Mouse (Mus musculus) cerebellum, postnatal 14 days (tissue): ENCODE results near the gene Bag6.

Experiments
- DNase-seq, 2 experiments: peaks; one replicate each; pipeline ENCODE4 v3.0.0; 2021; ENCODE audit warnings: mixed read lengths in 2 of 2

Gene Bag6

DNA sequence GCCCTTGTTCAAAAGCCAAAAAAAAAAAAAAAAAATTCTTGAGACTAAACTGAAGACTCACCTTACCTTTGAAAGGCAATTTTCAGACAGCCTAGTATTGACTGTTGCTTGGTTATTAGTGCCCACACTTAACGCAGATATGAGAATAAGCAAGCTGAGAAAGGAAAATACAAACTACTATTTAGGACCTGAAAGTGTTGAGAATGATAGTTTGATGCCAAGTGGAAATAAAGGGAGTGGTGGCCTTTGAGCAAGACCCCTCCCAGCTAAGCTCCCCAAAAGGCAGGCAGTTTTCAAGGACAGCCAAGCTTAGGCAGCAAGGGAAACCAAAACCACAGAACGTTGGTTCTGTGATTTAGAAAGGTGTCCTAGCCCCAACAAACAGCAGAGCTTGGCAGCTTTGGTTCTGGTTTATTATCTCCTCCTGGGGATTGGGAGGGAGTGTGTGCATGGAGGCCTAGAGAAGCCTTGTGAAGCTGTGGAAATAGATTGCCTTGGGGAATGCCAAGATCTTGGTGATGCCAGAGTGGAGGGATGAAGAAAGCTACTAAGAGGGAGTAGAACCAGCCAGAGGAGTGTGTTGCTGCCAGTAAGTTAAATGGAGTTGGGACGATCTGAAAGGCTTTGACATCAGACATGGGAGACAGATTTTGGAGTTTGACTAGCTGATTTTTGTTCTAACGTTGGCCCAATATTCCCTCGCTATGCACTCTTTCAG, 13.1 kb downstream of the Bag6 start:
- no peak for DNase-seq

DNA sequence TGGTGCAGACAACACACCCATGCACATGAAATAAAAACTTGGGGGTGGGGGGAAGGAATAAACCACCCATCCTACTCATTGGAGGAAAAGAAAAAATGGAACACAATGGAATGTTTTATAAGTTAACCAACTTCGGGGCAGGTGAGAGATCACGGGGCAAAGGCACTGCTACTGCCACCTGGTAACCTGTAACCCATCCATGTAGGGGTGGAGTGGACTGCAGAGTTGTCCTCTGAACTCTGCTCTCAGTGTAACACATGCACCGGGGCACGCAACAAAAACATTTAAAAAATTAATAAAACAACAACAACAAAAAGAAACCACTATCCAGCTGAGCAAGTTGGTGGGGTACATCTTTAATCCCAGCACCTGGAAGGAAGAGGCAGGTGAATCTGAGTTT, 17.1 kb downstream of the Bag6 start:
- DNase-seq = no peak

DNA sequence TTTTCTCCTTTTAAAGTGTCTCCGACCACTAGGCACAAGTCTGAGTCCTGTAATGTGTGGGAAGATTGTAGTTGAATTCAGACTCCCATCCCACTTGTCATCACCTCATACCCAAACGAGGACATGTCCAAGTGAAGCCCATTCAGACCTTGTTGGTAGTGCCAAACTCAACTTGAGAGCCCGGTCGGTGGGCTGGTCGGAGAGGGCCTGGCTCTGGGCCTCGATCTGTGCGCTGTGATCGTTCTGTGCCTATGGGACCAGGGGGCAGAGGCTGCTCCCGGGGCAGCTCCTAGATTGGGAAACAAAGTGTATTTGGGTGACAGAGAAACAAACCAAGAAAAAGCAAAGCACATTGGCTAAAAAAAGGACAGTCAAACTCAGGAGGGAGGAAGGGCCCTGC, 18.1 kb downstream of the Bag6 start:
- DNase-seq = no peak

DNA sequence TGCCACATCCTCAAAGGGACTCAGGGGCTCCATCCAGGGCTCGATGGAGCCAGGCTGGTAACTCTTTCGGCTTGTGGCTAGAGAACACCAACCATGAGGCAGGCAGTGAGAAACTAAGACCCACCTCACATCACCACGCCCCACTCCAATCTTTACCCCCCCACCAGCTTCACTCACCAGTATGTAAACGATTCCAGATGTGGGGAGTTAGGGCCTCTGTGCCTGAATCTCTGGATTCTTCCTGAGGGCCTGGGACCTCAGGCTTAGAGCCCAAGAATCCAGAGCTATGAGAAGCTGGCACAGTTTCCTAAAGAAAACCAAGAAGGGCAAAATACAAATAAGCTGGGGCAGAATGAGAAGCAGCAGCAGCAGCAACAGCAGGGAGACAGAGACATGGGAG, 19.0 kb downstream of the Bag6 start:
- no peak for DNase-seq

DNA sequence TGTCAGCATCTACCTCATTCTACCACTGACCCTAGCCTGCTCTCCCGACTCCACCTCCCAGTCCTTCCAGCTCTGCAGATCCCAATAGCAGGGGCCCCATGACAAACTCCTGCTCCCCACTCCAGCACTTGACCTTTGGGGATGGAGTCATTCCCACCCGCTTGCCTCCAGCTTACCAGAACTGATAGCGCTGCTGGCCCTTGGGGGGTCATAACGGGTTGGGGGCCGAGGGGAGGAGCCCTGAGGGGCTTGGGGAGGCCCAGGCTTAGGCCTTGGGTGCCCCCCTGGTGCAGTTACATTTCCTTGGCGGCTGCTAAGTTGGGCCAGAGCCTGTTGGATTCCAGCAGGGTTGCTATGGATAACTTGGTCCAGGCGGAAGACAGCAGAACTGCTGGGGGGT, 19.6 kb downstream of the Bag6 start:
- no peak for DNase-seq

DNA sequence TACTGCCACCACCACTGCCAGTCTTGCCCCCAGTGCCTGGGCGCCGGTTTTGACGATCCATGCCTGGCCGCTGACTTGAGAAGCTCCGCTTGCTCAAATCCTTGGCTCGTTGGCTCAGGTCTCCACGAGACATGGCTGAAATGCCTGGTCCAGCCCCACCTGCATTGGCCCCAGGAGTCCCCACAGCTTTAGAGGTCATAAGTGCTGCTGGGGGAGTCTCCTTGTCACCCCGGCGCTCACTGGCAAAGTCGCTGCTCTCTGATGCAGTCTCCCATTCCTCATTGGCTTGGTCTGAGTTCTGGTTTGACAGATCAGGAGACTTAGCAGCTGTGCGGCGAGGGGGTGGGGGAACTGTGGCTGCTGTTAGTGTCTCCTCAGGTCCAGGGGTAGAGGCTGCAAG, 20.5 kb downstream of the Bag6 start:
- no peak for DNase-seq

DNA sequence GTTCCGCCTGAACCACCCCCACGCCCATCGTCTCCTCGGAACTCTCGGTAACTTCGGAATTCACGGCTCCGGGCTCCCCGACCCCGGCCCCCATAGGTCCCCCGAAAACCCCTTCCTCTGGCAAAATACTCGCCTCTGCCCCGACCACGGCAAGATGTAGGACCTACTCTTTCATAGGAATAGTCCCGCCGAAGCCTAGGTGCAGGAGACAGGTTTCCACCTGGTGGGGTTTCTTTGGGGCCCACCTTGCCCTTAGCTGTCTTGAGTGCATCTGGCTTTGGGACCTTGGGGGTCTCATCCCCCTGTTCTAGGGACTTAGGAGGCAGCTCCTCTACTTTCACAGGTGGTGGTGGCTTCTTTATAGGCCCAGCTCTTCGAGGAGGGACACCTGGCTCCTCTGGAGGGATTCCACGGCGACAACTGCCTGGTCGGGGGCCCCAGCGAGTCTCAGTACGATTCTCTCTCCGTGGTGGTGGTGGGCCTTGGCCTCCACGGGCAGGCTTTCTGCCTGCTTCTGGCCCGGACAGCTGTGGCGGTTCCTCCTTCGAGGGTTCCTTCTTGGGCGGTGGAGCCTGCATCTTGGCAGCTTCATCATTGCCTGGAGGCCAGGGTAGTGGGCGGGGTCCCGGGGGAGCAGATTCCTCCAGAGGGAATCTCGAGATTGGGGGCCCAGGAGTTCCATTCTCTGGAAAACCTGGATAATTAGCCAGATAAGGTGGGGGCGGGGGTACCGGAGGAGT, 21.7 kb downstream of the Bag6 start:
- no peak for DNase-seq

DNA sequence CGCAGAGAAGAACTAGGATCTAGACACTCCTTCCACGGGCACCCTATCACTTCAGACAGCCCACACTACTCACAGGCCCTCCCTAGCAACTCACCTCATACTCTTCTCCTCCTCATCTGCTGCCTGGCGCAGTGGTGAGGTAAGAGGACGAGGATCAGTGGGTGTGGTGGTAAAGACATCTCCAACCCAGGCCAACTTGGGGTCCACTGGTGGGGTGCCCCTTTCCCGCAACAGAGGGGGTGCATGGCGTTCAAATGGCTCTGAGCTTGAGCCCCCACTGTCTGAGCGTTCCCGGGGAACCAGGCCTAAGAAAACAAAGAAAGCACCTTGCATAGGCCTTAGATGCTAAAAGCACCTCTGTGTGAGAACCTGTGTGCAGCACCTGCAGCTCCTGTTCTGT, 22.3 kb downstream of the Bag6 start:
- DNase-seq = no peak

DNA sequence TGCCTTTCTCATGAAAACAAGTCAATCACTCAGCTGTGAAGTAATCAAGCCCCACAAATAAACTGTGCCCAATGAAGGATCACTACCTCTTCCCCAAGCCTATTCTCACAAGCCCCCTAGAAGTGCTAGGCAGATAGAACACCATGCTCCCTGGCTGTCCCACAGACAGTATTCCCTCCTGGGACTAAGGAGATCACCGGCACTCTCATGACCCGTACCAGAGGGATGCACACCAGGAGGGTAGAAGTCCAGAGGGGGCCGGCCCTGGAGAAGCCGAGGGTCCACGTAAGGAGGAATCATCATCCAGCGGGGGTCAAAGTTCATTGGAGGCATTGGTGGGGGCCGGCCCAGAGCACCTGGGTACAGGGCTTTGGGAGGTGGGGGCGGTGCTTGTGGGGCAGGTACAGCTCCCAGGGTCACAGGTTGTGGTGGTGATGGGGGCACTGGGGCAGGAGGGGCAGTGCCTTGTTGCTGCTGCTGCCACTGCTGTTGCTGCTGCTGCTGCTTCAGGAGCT, 22.7 kb downstream of the Bag6 start:
- DNase-seq = no peak

DNA sequence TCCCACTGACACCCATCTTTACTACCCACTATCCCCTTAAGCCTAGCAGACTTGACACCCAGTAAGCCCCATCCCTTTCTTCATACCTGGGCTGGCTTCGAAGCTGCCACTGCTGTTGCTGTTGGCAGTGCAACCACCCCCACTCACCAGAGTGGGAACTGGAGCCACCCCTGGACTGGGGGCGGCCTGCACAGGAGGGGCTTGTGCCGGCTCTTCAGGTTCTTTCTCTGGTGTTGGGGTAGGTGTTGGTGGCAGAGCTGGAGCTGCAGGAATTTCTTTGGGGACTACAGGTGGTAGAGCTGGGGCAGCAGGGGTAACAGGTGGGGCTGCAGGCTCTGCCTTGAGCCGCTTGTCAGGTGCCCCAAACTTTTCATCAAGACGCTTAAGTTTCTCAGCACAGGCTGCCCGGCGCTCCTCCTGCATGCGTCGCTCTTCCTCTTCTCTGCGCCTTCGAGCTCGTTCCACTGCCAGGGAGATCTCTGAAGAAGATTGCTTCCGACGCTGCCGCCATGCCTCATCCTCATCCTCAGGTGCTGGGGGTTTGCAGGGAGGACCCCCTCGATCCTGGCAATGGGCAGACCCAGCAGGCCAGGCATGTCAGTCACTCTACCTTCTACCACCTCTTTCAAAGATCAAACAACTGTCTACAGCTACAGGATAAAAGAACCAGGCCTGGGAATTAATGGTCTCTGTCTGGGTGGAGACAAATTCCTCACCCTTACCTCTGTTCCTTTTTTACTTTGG, 24.0 kb downstream of the Bag6 start:
- DNase-seq = no peak

DNA sequence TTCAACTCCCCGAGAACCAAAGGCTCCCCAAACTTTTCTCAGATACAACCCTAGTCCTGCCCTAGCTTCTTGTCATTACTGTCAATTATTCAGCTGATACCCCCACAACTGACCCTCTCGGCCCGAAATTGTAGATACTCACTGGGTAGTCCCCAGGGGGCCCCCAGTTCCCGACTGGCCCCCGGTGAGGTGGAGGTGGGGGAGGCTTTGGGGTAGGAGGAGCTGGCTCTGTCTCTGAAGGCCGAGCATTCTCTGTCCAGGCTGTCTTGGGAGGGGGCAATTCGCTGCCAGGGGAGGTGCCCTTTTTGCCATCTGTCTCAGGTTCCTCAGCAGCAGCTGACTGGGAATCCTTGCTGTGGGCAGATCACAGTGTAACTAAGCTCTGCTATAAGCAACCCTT, 24.7 kb downstream of the Bag6 start:
- DNase-seq = no peak

DNA sequence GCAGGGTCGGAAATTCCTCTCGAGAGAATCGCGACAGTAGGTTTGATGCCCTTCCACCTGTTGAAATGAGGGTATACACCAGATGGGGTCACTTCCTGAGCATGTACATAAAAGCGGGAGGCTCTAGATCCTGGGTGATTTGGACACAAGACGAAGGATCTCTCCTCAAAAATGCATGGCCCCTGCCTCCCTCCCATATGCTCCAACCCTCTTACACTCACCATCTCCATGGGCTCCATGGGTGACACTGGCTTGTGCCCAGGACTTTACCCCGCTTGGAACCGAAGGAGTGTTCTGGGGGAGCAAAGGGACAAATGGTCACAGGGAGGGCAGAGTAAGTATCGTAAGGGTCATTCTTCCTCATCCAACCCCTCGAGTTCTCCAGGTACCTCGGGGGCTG, 26.4 kb downstream of the Bag6 start:
- DNase-seq = no peak

DNA sequence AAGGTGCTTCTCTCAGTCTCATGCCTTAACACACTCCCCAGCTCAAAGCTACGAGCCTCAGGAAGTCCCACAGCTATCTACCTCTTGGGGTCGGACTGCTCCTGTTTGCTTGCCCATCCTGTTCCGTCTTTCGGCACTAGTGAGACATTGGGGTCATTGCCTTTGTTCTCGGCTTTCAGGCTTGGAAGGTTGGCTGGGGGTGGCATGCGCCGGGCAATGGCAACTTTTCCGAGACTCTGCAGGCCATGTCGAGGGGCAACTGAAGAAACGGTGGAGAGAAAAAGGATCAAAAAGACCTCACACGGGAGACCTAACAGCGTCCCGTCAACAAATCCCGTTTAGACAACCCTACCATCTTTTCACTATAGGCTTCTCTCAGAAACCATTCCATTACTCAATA, 27.1 kb downstream of the Bag6 start:
- DNase-seq = no peak

DNA sequence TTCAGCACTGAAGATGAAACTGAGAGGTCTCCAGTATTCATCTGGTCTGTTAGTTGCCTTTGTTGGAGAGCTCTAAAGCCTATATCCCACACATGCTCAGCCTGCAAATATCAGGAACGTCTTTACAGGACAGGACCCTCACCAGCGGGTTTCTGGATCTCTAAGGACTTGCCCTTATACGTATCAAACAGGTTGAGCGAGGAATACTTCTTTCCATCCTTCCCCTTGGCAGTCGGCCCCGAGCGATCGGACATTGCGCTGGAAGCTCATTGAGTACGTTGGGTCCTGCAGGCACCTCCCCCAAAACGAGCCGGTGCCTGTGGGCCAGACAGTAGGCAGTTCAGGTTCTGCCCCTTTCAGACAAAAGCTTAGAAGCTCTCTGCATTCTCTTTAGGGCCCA, 27.8 kb downstream of the Bag6 start:
- DNase-seq = peak; percentile 51 to 62

DNA sequence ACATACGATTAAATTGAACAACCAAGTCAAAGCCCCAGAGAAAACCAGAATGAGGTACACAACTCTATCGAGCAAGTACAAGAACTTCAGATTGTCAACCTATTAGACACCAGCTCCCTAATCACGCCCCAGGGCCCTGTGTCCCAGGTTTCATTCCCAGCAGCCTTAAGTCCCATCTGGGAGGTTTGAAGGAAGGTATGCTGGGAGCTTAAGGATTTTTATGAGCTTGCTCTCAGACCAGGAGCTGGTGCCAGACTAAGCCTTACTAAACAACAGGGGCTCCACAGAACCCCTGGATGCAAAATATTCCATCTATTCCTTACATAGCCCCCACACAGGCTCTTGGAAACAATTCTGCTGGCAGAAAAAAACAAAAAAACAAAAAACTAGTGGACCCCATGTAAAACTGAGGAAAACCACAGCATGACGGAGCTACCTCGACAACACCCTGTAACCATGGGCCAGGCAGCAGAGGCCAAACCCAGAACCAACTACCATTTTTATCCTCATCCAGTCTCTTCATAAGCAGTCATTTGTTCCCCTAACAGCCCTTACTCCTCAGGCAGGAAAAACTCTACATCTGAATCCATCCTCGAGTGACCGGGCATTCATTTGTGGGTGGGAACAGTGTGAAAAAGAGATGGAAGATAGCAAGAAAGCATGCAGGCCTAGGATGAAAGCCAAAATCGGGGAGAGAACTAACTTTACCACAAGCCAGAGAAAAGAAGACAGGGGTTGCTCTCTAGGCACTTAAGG, 28.5 kb downstream of the Bag6 start:
- DNase-seq = no peak

DNA sequence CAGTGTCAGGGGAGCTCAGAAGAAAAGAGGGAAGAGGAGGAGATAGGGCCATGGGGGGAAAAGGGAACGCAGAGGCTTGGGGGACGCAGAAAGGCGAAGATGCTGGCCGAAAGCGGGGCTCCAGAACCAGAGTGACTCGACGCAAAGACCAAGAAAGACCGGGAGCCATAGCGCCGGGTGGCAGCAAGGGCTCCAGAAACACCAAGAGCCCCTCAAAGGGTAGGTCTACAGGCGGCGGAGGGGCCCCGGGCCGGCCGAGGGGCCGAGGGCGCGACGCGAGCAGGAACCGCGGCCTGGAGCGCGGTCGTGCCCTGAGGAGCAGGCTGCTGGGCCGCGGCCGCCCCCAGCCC, 29.2 kb downstream of the Bag6 start:
- no peak for DNase-seq

DNA sequence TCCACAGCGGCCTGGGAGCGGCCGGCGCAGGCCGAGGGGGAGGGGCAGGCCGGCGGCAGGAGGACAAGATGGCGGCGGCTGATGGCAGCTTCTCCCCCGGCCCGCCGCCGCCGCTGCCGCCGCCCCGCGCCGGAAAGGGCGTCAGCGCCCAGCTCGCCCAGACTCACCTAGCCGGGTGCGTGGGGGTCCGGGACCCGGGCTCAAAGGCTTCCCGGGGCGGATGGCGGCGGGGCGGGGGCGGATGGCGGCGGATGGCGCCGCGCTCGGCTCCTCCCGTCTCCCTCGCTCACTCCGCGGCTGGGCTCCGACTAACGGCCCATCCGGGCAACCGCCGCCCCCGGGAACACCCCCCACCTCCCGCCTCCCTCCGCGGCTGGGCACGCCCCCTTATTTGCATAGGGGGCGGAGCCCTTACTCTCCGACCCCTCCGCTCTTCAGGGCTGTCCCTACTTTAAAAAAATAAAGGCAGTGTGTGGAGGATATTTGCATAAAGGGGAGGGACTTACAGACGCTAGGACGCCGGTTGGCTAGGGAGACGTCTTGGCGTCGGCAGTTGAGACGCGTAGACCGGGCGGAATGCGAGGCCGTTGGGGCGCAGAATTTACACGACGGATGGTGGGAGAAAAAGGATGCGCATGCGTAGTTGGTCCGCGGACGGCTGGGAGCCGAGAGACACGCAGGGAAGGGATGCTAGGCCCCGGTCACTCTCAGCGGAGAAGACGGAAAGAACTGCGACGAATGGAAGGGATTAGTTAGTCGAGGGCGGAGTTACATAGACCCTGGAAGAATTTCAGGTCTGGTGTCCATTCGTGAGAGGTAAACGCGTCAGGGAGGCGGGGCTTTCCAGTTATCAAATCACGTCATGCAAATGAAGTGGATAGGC, 29.8 kb downstream of the Bag6 start, which contains the start of gene Prrc2a:
Gene Prrc2a, minus strand, starts transcription at position 330 of the 883 bp plus-strand sequence.
- peak; percentile 99 for DNase-seq

DNA sequence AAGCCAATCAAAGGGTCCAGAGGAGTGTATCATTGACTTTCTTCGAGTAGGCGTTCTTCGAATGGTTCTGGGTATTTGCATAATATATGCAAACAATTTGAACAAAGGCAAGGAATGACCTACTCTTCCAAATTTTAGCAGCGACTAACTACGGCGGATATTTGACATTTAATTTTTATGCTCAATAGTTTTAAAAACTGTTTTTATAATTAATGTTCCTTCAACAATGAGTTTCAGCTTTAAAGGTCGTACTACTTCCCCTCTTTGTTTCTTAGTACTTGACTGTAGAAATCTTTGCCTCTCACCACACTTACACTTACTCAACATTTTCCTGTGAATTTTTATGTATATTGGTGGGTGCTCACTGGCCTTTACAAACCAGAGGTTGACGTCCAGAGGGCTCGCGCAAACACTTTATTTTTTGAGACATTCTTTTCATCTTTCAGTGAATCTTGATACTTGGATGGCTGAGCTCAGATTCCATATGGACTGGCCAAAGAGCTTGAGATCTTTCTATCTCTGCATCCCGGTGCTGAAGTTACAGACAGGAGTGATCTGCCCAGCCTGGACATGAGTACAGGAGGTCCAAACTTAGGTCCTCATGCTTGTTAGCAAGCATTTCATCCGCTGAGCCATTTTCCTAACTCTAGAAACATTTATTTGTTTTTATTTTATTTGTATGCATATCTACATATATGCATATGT, 30.6 kb downstream of the Bag6 start:
- DNase-seq = no peak

DNA sequence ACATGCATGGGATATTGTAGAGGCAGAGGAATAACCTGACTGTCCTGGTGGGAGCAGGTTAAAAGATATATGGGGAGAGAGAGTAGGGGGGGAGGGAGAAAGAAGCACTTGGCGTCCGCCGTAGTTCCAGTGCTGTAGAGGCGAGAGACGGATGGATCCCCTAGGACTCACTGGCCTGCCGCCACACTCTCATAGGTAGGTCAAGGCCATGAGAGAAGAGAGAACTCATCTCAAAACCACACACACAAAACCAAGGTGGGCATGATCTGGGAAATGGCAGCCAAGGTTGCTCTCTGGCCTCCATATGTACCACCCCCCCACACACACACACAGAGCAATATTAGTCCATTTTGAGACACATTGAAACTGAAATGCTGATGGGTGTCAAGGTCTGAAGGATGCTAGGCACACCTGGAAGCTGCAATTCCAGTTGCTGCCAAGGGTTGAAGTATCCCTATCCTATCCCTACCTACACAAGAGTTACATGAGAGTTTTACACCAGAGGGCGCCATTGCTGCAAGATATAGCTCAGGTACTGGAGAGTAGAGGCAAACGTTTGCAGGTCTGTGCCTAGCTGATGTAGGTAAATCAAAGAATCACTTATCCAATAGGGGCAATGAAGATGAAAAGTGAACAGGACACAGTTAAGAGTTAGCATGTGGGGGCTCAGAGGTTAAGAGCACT, 31.5 kb downstream of the Bag6 start:
- peak; percentile 83 to 87 for DNase-seq

DNA sequence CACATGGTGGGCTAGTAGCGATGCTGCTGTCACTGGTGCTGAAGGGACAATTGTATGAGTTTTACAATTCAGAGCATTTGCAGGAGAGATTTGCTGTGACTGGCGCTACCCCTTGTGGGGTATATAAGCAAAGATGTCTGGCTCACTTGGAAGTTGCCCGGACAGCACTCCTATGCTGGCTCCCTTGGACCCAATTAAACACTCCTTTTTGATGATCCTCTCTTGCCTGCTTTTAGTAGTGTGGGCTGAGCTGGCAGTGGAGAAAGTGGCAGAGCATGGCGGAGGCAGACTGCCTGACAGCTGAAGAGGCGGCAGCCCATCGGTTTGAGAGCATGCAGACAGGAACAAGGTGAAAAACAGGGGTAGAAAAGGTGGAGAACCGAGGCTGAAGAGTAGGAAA, 32.8 kb downstream of the Bag6 start:
- DNase-seq = no peak
